Mouse (Mus musculus): ENCODE data around the gene Cst8. TPM values are rescaled to one million over a fixed set of nuclear protein-coding genes. Genes with fewer than 3 reads are reported as not detected.

Cst8 gene
- not detected for total RNA-seq (2023)

GRCm38 (mm10) chr2:148798485-148798884 lies at the start of gene Cst8:
TSS of gene Cst8 (plus strand) at chr2:148798785.

GRCm38 (mm10) chr2:148750058-148750457 lies 48.5 kb upstream of the Cst8 start, which contains the start of gene Cstl1:
TSS of gene Cstl1 (plus strand) at chr2:148750358.

GRCm38 (mm10) chr2:148771397-148771796 lies 27.2 kb upstream of the Cst8 start, which contains the start of gene Cst11:
TSS of gene Cst11 (minus strand) at chr2:148771497.

DNA sequence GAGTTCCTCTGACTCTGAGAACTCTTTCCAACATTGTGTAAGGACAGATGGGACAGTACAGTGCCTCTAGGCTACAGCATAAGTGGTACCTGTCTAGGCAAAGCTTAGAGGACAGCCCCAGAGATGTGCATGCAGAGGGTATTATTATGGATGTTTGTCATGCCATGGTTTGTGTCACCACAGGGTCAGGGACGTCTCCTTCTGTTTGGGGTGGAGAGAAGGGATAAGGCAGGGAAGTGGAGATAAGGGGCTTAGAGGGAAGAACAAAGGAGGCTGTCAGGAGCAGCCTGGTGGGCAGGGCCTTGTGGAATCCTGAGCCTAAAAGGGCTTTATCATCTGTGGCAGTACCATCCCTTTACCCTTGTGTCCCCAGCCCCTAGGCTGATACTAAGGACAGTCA lies 16.9 kb upstream of the Cst8 start, which contains the start of gene 8030411F24Rik:
Gene 8030411F24Rik, plus strand, starts transcription at position 301 of the 400 bp plus-strand sequence.

DNA sequence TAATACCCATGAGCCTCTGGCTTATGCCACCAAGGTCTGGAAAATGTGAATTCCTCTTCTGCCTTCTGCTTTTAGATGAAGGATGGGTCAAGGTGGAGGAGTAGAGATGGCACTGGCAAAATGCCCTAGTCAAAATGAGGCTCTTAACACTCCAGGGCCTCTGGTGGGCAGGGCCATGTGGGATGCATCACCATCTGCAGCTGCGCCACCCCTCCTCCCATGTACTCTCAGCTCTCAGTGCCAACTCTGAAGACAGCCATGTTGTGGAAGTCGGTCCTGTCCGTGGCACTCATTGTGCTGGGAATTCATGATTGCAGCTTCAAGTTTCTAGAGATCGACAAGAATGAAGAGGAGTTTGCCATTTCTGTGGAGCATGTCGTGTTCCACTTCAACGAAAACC lies 9.4 kb upstream of the Cst8 start, which contains the start of gene Cst12:
Gene Cst12, plus strand, starts transcription at position 220 of the 400 bp plus-strand sequence.

GRCm38 (mm10) chr2:148819909-148820308 lies 21.3 kb downstream of the Cst8 start, which contains the start of gene Cst13:
TSS of gene Cst13 (plus strand) at chr2:148820081.

GRCm38 (mm10) chr2:148834912-148835311 lies 36.3 kb downstream of the Cst8 start, which contains the start of gene Cst9:
TSS of gene Cst9 (plus strand) at chr2:148835147.

Other genes with a start within 250 kb of the Cst8 start
- gene Nxt1, start 126.2 kb upstream of the Cst8 start, total RNA-seq (2023) = 22.1 TPM
- 6.8 TPM for gene Gzf1, start 117.8 kb upstream of the Cst8 start, total RNA-seq (2023)
- gene Napb, start 66.3 kb upstream of the Cst8 start, total RNA-seq (2023) = 1.1 TPM
- not detected for gene Cstl1, start 48.4 kb upstream of the Cst8 start, total RNA-seq (2023)
- not detected for gene Cst11, start 27.3 kb upstream of the Cst8 start, total RNA-seq (2023)
- gene 8030411F24Rik, start 16.8 kb upstream of the Cst8 start, total RNA-seq (2023) = not detected
- not detected for gene Cst12, start 9.4 kb upstream of the Cst8 start, total RNA-seq (2023)
- not detected for gene Cst13, start 21.3 kb downstream of the Cst8 start, total RNA-seq (2023)
- gene Cst9, start 36.4 kb downstream of the Cst8 start, total RNA-seq (2023) = not detected
- not detected for gene 9230104L09Rik, start 66.3 kb downstream of the Cst8 start, total RNA-seq (2023)
- 81.4 TPM for gene Cst3, start 76.9 kb downstream of the Cst8 start, total RNA-seq (2023)
- not detected for gene Gm1330, start 204.5 kb downstream of the Cst8 start, total RNA-seq (2023)
- gene Gm10750, start 218.5 kb downstream of the Cst8 start, total RNA-seq (2023) = not detected